Mouse (Mus musculus) ES-Bruce4 (cell line): ENCODE results near the gene Ppp1r37. TPM values are rescaled to one million over a fixed set of nuclear protein-coding genes. Genes with fewer than 3 reads are reported as not detected.

ENCODE experiments used
- H3K27ac ChIP-seq: 2 replicates; pipeline ENCODE4 v1.5.1; 2012; ENCODE audit warnings: low read length, inconsistent platforms; ENCODE audit not compliant: insufficient read depth
- H3K27me3 ChIP-seq: 2 replicates; pipeline ENCODE4 v1.6.1; 2012; ENCODE audit warnings: mild to moderate bottlenecking, low read length, inconsistent platforms; ENCODE audit not compliant: control insufficient read depth, poor library complexity, insufficient read depth, severe bottlenecking
- H3K36me3 ChIP-seq: 2 replicates; pipeline ENCODE4 v1.6.1; 2012; ENCODE audit warnings: inconsistent platforms, mild to moderate bottlenecking, low read length, moderate library complexity; ENCODE audit not compliant: control insufficient read depth, poor library complexity, insufficient read depth, severe bottlenecking
- H3K4me1 ChIP-seq: one replicate; pipeline ENCODE4 v1.8.1; 2011; ENCODE audit warnings: low read length; ENCODE audit not compliant: control insufficient read depth, insufficient read depth
- H3K4me3 ChIP-seq: 2 replicates; pipeline ENCODE4 v1.5.1; 2011; ENCODE audit warnings: low read depth, mild to moderate bottlenecking, low read length
- H3K9ac ChIP-seq: 2 replicates; pipeline ENCODE4 v1.6.1; 2012; ENCODE audit warnings: low read depth, mild to moderate bottlenecking, inconsistent platforms; ENCODE audit not compliant: poor library complexity, severe bottlenecking
- H3K9me3 ChIP-seq: replicated peaks from 2 replicates; pipeline ENCODE4 v1.6.1; 2012; ENCODE audit warnings: mild to moderate bottlenecking, low read length, inconsistent platforms; ENCODE audit not compliant: control insufficient read depth, poor library complexity, insufficient read depth, severe bottlenecking
- CTCF ChIP-seq: IDR thresholded peaks from one replicate; pipeline ENCODE4 v1.8.1; 2011; ENCODE audit warnings: low read depth, low read length
- EP300 ChIP-seq: IDR thresholded peaks from 2 replicates; pipeline ENCODE4 v1.6.1; 2011; ENCODE audit warnings: low read depth, low read length; ENCODE audit not compliant: insufficient read depth
- POLR2A ChIP-seq: IDR thresholded peaks from one replicate; pipeline ENCODE4 v1.8.1; 2011; ENCODE audit warnings: low read length; ENCODE audit not compliant: insufficient read depth
- polyA plus RNA-seq: library from polyadenylated mRNA; stranded (reverse); fragments of >200 nt; gene quantifications from 2 replicates; pipeline ENCODE4 v1.2.4, GENCODE M21; 2011; ENCODE audit warnings: low read depth; ENCODE audit not compliant: missing spikeins, insufficient read depth, insufficient read length

Gene Ppp1r37
- polyA plus RNA-seq, 1 experiment: 16.1 TPM

- Histone ChIP-seq H3K27ac (no peak overlapping the region), H3K9ac (peak overlapping the region; percentile 71)
- no peak for TF ChIP-seq CTCF
- TF ChIP-seq POLR2A: no peak
- TF ChIP-seq EP300: no peak
Measured at GRCm38 (mm10) chr7:19509786-19510185, 53.1 kb downstream of the Ppp1r37 start.

GRCm38 (mm10) chr7:19508924-19509568 lies 53.8 kb downstream of the Ppp1r37 start:
- H3K27ac ChIP-seq: no peak overlapping the region
- H3K4me3 ChIP-seq: peak overlapping the region; percentile 90
- no peaks in the 10 kb centered on the region for H3K36me3 ChIP-seq
- no peaks in the 10 kb centered on the region for H3K9me3 ChIP-seq
- peak overlapping the region; percentile 71 for H3K9ac ChIP-seq
- no peaks in the 10 kb centered on the region for H3K4me1 ChIP-seq
- H3K27me3 ChIP-seq: no peaks in the 10 kb centered on the region
- TF ChIP-seq CTCF: no peak
- TF ChIP-seq POLR2A: no peak
- TF ChIP-seq EP300: no peak

More at GRCm38 (mm10) chr7:19509786-19510185, 53.1 kb downstream of the Ppp1r37 start:
- Histone ChIP-seq H3K9me3 (no peaks in the 10 kb centered on the region), H3K4me3 (peak overlapping the region; percentile 12), H3K27me3 (no peaks in the 10 kb centered on the region), H3K4me1 (peaks cover 2% of the 10 kb centered on the region), H3K36me3 (no peaks in the 10 kb centered on the region)

GRCm38 (mm10) chr7:19508150-19508923 lies 54.5 kb downstream of the Ppp1r37 start, which contains the start of the genes Bloc1s3 and Trappc6a:
Bloc1s3 (minus strand) TSS chr7:19508367.
Trappc6a (plus strand) TSS chr7:19508395.
- Histone ChIP-seq H3K27me3 (no peaks in the 10 kb centered on the region), H3K27ac (peak within 1 kb of the TSS; percentile 24; the same call in 1 of the 2 replicates), H3K9me3 (no peaks in the 10 kb centered on the region), H3K4me1 (no peaks in the 10 kb centered on the region), H3K4me3 (peak within 1 kb of the TSS; percentile 90), H3K36me3 (no peaks in the 10 kb centered on the region), H3K9ac (peak within 1 kb of the TSS; percentile 71)
- no peak for TF ChIP-seq POLR2A
- TF ChIP-seq EP300: no peak
- TF ChIP-seq CTCF: no peak

- Histone ChIP-seq H3K9me3 (no peaks in the 10 kb centered on the region), H3K27ac (peak overlapping the region; percentile 24; the same call in 1 of the 2 replicates), H3K4me1 (no peaks in the 10 kb centered on the region), H3K27me3 (no peaks in the 10 kb centered on the region), H3K36me3 (no peaks in the 10 kb centered on the region), H3K4me3 (peak overlapping the region; percentile 86), H3K9ac (peak overlapping the region; percentile 71)
- TF ChIP-seq EP300 (no peak), POLR2A (no peak), CTCF (no peak)
Measured at GRCm38 (mm10) chr7:19507612-19507981, 55.3 kb downstream of the Ppp1r37 start.

DNA sequence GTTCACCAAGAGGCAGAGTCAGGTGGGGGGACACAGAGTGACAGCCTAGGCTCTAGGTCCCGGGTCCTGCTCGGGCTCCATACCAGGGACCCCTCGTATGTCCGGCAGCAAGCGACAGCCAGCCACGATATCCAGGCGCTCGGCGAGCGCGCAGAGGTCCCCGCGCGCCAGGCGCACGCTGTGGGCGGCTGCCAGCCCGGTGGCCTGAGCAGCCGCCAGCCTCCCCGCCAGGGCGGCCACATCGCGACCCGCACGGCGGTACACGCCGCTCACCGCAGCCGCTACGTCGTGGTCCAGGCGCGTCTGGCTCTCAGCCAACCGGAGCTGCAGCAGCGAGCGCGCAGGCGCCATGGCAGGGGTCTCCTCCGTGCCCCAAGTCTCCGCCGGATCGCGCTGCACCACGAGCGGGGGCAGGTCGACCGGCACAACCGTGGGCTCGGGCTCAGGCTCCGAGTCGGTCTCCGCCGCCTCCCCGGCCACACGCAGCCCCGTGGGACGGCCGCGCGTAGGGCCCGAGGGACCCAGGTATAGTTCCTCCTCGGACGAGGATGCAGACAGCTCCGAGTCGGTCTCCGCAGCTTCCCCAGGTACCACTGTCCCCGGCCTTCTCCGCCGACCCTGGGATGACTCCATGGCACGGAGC lies 55.8 kb downstream of the Ppp1r37 start:
- Histone ChIP-seq H3K36me3 (no peaks in the 10 kb centered on the region), H3K4me1 (no peaks in the 10 kb centered on the region), H3K27ac (peak overlapping the region; percentile 24; the same call in 1 of the 2 replicates), H3K27me3 (no peaks in the 10 kb centered on the region), H3K9ac (peak overlapping the region; percentile 71), H3K4me3 (peak overlapping the region; percentile 86), H3K9me3 (no peaks in the 10 kb centered on the region)
- TF ChIP-seq CTCF (no peak), POLR2A (no peak), EP300 (no peak)

GRCm38 (mm10) chr7:19506326-19506725 lies 56.5 kb downstream of the Ppp1r37 start:
- H3K27me3 ChIP-seq: no peaks in the 10 kb centered on the region
- H3K4me3 ChIP-seq: no peak overlapping the region
- H3K4me1 ChIP-seq: no peaks in the 10 kb centered on the region
- H3K36me3 ChIP-seq: no peaks in the 10 kb centered on the region
- TF ChIP-seq CTCF (peak; percentile 21), POLR2A (no peak)
- no peak overlapping the region; the same call in 1 of the 2 replicates for H3K27ac ChIP-seq
- H3K9me3 ChIP-seq: no peaks in the 10 kb centered on the region
- H3K9ac ChIP-seq: peak overlapping the region; percentile 71; the same call in 1 of the 2 replicates
